Mouse (Mus musculus) heart, postnatal 10 days (tissue): ENCODE results near the gene Zfp472. TPM values are rescaled to one million over a fixed set of nuclear protein-coding genes. Genes with fewer than 3 reads are reported as not detected.

Experiments used
- DNase-seq, 2 experiments: peaks; one replicate each; pipeline ENCODE4 v3.0.0; 2021
- intact Hi-C: fragments of 180-260 bp; cut with DNase I; formaldehyde crosslinking; loops from one replicate; pipeline ENCODE4 v1.15.1; 2025
- total RNA-seq, 2 experiments: library from RNA; stranded (reverse); gene quantifications; 2 replicates each; pipeline ENCODE4 v1.2.3; 2021

Zfp472 gene
- 1 to 10 TPM; 3.0 to 4.0 TPM for total RNA-seq

DNA sequence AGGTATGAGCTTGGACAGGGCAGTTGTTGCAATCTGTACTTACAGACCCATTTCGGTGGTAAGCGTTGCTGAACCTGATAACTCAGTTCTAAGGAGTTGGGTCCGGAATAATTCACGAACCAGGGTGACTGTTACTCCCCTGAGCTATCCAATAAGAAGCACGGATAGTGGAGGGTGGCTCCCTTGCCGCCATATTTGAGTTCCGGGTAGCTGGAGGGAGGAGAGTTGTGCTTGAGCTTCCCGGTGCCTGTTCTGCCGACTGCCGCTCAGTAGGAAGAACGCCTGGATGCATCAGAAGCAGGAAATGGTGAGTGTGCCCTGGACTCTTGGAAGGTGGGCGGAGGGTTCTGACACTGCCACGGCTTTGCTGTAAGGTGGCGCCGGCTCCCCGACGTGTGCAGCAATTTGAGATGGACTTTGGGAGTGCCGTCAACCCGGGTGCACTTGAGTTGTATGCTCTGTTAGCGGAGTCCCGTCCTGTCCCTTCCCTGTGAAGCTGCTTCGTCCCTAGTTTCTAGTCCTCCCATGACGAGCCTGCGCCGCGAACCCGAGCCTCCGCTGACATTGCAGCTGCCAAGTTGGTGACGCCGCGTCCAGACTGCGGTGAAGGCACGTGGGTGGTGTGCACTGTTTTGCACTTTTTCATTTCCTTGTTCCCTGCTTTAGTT is at the start of gene Zfp472:
Gene Zfp472, plus strand, starts transcription at position 192 of the 668 bp plus-strand sequence.
- peak; percentile 95 to 96 for DNase-seq
- intact Hi-C loops = loop anchor here (5.0 kb wide), 1 partner anchor 183 kb away; no protein-coding TSS in a partner anchor

DNA sequence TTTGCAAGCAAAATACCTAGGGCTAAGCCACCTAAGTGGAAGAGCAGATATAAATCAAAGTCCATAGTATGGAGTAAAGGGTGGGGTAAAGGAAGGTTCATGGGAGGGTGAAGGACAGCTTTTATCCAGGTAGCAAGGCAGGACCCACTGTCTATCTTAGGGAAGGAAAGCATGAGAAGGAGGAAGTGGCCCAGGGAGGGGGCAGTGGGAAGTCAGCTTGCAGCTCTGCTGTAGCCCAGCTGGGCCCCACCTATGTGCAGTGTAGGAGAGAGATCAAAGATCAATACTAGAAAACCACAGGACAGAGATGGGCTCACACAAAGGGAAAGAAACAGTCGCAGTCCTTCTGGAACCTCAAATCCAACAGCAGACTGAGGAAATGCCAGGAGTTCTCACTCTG is 49.5 kb upstream of the Zfp472 start:
- no peak for DNase-seq
- intact Hi-C loops = no loop called here

DNA sequence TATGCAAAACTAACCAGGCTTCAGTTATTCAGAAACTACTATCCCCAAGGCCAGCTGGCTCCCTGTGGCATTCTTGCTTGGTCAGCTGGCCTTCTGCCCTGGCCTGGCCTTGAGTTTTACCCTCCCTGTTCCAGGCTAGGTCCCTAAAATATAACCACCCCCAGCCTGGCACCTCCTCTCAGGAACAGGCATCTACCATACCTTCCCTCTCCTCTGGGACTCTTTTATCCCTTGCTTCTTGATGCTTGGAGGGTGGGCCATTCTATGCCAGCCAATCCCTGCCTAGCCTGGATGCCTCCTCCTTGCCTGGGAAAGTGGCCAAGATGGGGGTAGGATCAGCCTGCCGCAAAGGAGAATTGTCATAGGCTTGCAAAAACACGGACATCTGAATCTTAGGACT is 48.5 kb upstream of the Zfp472 start, which contains the start of gene Cyp4f14:
Gene Cyp4f14, minus strand, starts transcription at position 212 of the 400 bp plus-strand sequence.
- DNase-seq = peak; percentile 17 to 47
- intact Hi-C loops = no loop called here

DNA sequence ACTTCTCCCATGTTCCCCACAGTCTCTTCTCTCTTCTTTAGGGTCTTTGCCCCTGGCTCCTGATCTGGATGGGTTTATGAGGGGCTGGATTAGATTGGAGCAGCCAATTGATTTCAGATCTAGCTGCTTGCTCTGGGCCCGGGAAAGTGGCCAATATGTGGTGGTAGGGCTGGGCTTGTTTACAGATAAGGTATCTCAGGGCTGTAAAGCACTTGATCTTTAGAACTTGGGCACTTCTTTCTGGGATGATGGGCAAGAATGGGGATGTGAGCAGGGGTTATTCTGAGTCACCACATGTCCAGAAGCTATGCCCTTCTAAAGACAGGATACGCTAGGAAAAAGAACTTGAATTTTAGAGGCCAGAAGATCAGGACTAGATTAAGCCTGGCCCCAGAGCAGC is 46.5 kb upstream of the Zfp472 start:
- DNase-seq = no peak
- intact Hi-C loops = no loop called here

DNA sequence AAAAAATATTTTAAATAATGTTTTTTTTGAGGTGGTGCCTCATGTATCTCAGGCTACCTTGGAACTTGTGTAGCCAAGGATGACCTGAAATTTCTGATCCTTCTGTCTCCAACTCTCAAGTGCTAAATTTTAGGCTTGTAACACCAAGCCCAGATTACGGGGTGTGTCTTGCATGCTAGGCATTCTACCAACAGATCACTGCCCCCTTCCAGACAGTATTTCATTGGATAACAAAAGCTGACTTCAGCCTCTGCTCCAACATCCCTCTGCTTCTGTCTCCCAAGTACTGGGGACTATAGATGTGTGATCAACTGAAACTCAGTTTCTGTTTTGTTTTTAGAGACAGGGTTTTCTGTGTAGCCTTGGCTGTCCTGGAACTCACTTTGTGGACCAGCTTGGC is 41.9 kb upstream of the Zfp472 start:
- DNase-seq = no peak
- intact Hi-C loops = no loop called here

DNA sequence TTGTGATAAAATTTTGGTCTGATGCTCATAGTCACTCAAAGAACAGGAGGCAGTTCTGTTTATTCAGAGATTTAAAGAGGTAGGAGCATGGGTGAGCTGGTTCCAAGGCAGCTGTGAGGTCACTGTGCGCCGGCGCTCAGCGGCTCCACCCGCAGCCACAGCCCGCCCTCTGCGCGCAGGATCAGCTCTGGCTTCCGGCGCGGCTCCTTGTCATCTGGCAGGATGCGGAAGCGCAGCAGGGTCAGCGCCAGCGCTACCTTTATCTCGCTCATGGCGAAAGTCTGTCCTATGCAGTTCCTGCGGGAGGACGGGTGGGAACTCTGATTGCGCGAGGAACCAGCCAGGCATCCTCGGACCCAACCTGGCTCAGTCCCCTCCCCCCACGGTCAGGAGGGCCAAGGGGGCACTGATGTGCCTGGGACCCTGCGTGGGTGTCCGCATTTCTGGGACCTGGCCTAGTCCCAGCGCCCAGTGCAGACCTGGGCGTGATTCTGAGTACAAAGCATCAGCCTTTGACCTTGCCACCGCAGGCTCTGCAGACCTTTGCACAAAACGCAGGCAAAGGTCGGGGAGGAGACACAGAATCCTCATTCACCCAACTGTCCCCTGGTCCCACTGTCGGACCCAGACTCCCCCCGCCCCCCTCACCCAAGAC is 40.8 kb upstream of the Zfp472 start:
- intact Hi-C loops = no loop called here
- peak; percentile 80 to 86 for DNase-seq

DNA sequence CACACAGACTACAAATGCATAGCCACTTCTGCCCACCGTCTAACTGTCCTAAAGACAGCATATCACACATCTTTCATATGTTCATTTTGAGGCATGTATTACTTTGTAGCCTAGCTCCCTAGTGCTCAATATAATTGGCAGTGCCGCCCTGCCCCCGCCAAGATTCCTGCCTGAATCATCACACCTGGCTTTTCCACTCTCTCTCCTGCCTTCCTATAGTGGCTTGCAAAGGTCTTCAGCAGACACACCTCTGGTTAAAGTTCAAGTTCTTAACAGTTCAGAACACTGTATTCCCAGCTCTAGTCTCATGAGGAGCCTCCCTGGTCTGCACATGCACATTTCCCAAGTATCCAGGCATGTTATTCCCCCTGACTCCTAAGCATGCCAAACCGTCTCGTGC is 37.8 kb upstream of the Zfp472 start:
- no peak for DNase-seq

DNA sequence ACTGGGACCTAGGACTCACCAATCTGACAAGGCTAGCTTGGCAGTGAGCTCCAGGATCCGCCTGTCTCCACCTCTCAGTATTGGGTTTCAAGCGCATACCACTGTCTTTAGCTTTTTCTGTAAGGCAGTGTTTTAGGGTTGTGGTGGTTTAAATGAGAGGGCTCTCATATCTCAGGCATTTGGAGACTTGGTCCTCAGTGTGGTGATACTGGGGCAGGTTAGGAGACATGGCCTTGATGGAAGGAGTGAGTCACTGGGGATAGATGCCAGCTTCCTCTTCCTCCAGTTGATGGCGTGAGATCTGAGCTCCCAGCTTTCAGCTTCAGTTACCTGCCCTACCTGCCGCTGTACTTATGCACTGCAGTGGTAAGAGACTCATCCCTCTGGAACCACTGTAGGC is 25.8 kb upstream of the Zfp472 start:
- DNase-seq = no peak
- intact Hi-C loops = no loop called here

More for the DNA sequence above, 37.8 kb upstream of the Zfp472 start:
- intact Hi-C loops = no loop called here

DNA sequence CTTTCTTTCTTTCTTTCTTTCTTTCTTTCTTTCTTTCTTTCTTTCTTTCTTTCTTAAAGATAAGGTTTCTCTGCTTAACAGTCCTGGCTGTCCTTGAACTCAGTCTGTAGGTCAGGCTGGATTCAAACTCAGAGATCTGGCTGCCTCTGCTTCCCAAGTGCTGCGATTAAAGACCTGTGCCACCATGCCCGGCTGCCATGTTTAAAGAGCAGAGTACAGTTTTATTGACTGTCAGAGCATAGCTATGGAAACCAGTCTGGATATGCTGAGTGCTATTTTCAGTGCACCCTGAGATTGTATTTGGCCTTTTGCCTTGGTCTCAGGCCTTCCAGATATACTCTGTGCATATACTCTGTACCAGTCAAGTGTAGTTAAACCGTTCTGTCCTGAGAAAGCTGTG is 22.0 kb upstream of the Zfp472 start:
- intact Hi-C loops = no loop called here
- peak; percentile 18 to 28 for DNase-seq

DNA sequence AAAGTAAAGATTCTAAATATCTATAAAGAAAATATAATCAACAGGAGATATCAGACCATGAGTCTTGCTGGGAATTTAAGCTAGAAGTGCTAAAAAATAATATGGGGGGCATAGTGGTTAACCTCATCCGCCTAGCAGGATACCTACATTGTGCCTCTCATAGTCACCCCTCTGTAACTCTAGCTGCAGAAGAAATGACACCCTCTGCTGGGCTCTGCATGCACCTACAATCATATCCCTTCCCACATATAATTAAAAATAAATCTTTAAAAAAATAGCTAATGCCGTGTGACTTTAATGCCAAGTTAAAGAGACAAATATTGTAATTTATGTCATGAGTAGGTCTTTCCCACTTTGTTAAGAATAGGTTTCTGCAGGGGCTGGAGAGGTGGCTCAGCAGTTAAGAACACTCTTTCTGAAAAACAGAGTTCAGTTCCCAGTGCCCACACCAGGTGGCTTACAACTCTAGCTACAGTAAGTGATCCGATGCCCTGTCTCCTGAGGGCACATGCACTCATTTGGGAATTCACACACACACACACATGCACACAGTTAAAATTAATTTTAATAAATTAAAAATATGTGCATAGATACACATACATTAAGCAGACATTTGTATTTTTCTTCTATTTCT is 21.1 kb upstream of the Zfp472 start:
- intact Hi-C loops = no loop called here
- no peak for DNase-seq

DNA sequence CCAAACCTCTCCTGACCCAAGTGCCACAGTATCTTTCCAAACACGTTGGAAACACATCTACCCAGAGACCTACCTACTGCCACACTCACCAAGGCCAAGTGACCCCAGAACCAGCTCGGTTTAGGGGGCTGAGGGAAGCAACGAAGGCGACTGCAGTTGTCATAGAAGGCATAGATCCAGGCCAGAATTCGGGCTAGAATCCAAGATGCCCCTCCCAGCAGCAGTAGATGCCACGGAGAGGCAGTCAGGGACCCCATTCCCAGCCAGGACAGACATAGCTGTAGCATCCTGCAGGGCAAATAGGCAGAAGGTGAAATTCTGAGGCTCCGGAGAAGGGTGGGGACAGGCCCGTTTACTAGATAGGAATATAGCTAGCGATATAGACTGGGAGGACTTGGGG is 18.9 kb upstream of the Zfp472 start:
- intact Hi-C loops = no loop called here
- no peak for DNase-seq

DNA sequence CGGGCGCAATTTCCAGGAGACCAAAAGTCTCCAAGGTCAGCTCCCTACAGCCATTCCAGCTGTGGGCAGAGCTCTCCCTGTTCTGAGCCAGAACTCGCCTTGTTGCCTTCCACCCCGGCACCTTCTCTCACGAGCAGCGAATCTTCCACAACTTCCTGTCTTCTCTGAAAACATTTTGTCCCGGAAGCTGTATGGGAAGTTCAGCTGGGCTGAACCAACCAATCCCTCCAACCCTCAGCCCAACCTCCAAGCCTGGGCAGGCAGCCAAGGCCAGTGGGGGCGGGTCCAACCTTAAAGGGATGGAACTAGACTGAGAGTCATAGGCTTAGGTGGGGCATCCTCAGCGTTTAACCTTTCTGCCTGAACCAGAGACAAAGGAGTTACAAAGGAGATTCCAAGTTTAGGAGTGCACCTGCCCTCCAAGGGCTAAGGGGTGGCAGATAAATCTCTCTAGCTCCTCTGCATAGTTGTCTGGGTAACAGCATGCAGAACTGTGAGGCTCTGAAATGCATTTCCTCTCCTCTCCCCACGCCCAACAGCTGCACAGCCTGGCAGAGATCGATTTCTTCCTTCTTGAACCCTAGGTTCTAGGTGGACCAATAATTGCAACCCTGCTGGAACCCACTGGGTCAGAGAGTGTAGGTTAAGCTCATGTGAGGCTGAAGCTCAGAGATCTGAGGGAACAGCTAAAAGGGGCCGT is 18.2 kb upstream of the Zfp472 start, which contains the start of gene Cyp4f13:
Gene Cyp4f13, minus strand, starts transcription at position 188 of the 700 bp plus-strand sequence.
- intact Hi-C loops = no loop called here

DNA sequence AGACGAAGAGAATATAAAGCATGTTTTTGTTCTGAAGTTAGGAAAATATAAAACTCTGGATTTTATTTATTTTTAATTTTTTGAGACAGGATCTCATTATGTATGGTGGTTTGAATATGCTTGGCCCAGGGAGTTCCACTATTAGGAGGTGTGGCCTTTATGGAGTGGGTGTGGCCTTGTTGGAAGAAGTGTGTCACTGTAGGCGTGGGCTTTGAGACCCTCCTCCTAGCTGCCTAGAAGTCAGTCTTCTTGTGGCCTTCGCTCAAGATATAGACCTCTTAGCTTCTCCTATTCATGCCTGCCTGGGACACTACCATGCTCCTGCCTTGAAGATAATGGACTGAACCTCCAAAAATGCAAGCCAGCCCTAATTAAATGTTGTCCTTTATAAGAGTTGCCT is 15.5 kb upstream of the Zfp472 start:
- intact Hi-C loops = loop anchor here (5.0 kb wide), 2 partner anchors 163 to 313 kb away; partner anchors contain the start of gene Zfp871
- DNase-seq = no peak

More for the DNA sequence above, 18.2 kb upstream of the Zfp472 start, which contains the start of gene Cyp4f13:
- DNase-seq = peak; percentile 99 to 100

DNA sequence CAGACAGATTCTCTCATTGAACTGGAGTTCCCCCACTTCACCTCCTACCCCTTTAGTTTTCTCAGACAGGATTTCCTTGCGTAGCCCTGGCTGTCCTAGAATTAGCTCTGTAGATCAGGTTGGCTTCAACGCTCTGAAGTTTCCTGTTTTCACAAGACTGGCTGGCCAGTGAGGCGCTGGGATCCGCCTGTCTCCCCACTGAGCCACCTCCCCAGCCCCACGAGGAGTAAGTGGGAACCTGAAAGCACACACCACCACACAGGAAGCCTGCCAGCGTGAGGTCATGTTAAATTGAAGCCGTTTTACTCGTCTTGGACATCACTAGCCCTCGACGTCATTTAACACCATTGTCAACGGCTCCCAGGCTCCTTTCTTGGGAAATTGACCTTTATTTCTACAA is 14.6 kb upstream of the Zfp472 start:
- DNase-seq = no peak
- intact Hi-C loops = loop anchor here (1.0 to 5.0 kb wide), 3 partner anchors 47 to 314 kb away; partner anchors contain the start of gene Zfp871

DNA sequence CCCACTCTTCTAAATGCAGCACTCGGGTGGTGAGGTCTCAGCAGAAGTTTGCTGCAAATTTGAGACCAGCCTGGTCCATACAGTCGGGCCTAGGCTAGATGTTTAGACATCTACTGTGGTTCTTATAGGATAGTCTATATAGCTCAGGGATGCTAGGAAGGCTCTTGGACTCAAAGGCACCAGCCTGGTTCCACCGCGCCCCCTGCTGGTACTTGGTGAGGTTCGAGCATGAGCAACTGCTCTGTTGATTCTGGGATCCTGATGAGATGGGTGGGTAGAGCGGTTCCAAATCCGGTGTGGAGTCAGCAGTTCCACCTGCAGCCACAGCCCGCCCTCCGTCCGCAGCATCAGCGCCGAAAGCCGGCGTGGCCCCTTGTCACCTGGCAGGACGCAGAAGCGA is 14.2 kb upstream of the Zfp472 start:
- intact Hi-C loops = loop anchor here (1.0 to 5.0 kb wide), 3 partner anchors 47 to 314 kb away; partner anchors contain the start of gene Zfp871
- DNase-seq = peak; percentile 82 to 91

DNA sequence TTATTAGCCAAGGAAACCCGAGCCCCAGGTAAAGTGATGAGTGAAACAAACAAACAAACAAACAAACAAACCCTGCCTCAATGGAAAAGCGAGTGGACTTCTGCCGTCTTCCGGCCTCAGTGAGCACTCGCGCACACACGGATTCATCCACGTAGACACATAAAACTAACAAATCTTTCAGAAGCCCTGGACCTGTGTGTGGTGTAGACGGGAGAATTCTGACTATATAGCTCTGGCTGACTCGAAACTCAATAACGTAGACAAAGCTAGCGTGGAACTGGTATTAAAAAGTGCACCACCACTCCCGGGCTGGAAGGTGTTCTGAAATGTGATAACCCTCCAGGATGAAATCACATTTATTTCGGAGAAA is 376 bp upstream of the Zfp472 start:
- intact Hi-C loops = loop anchor here (5.0 kb wide), 1 partner anchor 183 kb away; no protein-coding TSS in a partner anchor
- no peak for DNase-seq

DNA sequence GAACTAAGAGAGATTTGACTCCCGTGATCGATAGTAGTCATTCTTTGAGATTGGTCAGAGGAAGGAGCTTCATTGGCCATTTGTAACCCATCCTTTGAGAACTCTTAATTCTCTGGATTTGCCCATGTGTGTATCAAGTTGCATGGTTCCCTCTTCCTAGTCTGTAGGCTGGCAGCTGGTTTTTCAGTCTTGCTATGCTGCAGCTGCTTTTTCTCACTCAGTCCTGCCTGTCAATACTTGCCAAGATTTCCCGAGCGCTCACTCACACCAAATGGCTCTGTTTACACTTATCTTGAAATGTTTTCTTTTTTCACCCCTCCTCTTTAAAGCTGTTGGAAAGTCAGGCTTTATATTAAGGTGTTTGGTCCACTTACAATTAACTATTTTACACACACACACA is 15.7 kb downstream of the Zfp472 start:
- intact Hi-C loops = no loop called here
- DNase-seq = no peak

DNA sequence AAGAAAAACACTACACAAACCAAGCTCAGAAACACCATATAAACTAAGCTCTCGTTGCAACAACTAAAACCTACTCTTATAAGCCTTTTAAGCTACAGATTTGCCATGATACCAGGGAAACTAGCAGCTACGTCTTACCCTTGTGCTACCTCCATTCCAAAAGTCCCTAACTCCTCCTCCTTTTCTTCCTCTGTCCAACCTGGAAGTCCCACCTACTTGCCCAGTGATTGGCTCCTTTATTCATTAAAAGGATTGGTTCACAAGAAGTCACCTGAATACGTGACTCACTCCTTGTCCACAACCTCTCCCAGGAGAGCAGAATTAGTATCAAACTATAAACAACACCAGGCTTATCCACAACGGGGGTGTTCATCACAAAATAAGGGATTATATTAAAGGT is 20.7 kb downstream of the Zfp472 start:
- DNase-seq = no peak

DNA sequence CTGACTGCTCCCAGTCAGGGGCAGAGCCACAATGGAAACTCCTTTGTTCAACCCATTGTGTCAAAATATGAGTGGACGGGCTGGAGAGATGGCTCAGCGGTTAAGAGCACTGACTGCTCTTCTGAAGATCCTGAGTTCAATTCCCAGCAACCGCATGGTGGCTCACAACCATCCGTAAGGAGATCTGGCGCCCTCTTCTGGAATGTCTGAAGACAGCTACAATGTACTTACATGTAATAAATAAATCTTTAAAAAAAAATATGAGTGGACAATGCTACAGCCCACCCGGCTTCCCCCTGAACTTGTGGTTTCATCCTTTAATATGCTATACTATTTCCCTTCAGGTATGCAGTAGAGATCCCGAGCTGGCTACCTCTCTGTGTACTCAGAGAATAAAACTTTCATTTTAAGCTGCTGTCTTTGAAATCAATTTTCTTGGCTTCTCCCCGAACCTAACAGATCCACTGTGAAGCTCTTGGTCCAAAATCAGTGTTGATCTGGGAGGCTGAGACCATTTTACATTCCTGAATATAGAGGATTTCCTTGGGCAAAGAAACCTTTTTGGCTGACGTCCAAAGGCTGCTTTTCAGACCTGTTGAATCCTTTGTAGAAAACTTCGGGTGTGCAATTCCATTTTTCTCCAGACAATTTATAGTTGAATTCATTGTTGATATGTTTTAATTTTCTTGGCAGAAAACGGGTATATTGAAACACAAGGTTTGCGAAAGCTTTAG is 26.5 kb downstream of the Zfp472 start:
- intact Hi-C loops = no loop called here
- DNase-seq = peak in 1 of 2 experiments; percentile 37

More for the DNA sequence above, 20.7 kb downstream of the Zfp472 start:
- intact Hi-C loops = no loop called here
